Mouse (Mus musculus) liver, embryonic 14.5 days (tissue): ENCODE results near the gene Dll4.

ENCODE experiments used
- CTCF ChIP-seq: IDR thresholded peaks from 2 replicates; pipeline ENCODE4 v1.5.1; 2016; ENCODE audit warnings: antibody characterized with exemption, low read depth, control low read depth
- EP300 ChIP-seq: IDR thresholded peaks from 2 replicates; pipeline ENCODE4 v1.6.1; 2016; ENCODE audit warnings: antibody characterized with exemption, low read depth

DNA sequence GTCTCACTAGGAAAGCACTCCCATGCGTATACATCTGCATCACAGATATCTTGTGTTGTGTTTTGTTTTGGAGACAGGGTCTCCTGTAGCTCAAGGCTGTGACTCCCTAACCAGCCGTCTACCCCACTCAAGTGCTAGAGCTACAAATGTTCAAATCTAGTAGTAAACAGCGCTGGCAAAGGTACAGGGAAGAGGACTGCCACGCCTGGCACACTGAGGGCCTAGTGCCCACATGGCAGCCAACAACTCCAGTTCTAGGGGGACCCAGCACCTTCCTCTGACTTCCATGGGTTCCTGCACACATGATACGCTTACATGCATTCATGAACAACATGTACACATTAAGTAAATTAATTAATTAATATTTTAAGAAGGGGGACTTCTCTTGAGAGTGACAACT is 33.3 kb upstream of the Dll4 start:
- TF ChIP-seq CTCF (no peak), EP300 (no peak)
